Mouse (Mus musculus) neutrophil, adult 65 days (primary cell): Measurements from ENCODE around the gene Rcn3. TPM values are rescaled to one million over a fixed set of nuclear protein-coding genes. Genes with fewer than 3 reads are reported as not detected.

ENCODE experiments used
- total RNA-seq: library from RNA; stranded (reverse); gene quantifications from 2 replicates; pipeline ENCODE4 v1.2.4, GENCODE M21; 2023

Gene Rcn3
- 2.6 and 3.0 TPM in 2 replicates for total RNA-seq

GRCm38 (mm10) chr7:45092048-45092447, at the start of gene Rcn3:
Gene Rcn3, minus strand, starts transcription at chr7:45092221.

GRCm38 (mm10) chr7:45135993-45136567, 44.1 kb upstream of the Rcn3 start, which contains the start of the genes Gm45713 and Flt3l:
Gene Gm45713, minus strand, starts transcription at chr7:45136231.
Gene Flt3l, minus strand, starts transcription at chr7:45136432.

GRCm38 (mm10) chr7:45128624-45129246, 36.7 kb upstream of the Rcn3 start, which contains the start of gene Rpl13a:
Gene Rpl13a, minus strand, starts transcription at chr7:45128761.

GRCm38 (mm10) chr7:45124224-45125143, 32.5 kb upstream of the Rcn3 start, which contains the start of gene Rps11:
Gene Rps11, minus strand, starts transcription at chr7:45124439.

GRCm38 (mm10) chr7:45103652-45104180, 11.7 kb upstream of the Rcn3 start, which contains the start of gene Fcgrt:
Gene Fcgrt, minus strand, starts transcription at chr7:45103851.

GRCm38 (mm10) chr7:45062239-45062835, 29.7 kb downstream of the Rcn3 start, which contains the start of the genes Nosip and Prrg2:
Gene Nosip, plus strand, starts transcription at chr7:45062429.
Gene Prrg2, minus strand, starts transcription at chr7:45062677.

GRCm38 (mm10) chr7:45052862-45053116, 39.2 kb downstream of the Rcn3 start, which contains the start of gene Prr12:
Gene Prr12, minus strand, starts transcription at chr7:45052881.

Other genes starting within 250 kb of the Rcn3 start
- gene Akt1s1, start 243.2 kb downstream of the Rcn3 start, total RNA-seq, result 13.8 and 19.9 TPM in 2 replicates
- 69.2 and 85.6 TPM in 2 replicates for gene Tbc1d17, start 243.1 kb downstream of the Rcn3 start, total RNA-seq
- 520 and 612 TPM in 2 replicates for gene Pnkp, start 235.1 kb downstream of the Rcn3 start, total RNA-seq
- 29.4 and 29.6 TPM in 2 replicates for gene Ptov1, start 222.4 kb downstream of the Rcn3 start, total RNA-seq
- gene Med25, start 199.5 kb downstream of the Rcn3 start, total RNA-seq, result 31.2 and 33.7 TPM in 2 replicates
- 3.1 and 3.2 TPM in 2 replicates for gene Fuz, start 196.1 kb downstream of the Rcn3 start, total RNA-seq
- gene Ap2a1, start 162.7 kb downstream of the Rcn3 start, total RNA-seq, result 64.6 and 68.6 TPM in 2 replicates
- not detected in 2 replicates for gene Tsks, start 149.0 kb downstream of the Rcn3 start, total RNA-seq
- gene Cpt1c, start 117.4 kb downstream of the Rcn3 start, total RNA-seq, result 0.23 and 1.3 TPM in 2 replicates
- gene Prmt1, start 105.7 kb downstream of the Rcn3 start, total RNA-seq, result 48.5 and 57.0 TPM in 2 replicates
- gene Irf3, start 94.6 kb downstream of the Rcn3 start, total RNA-seq, result 44.5 and 55.1 TPM in 2 replicates
- 7.3 and 7.9 TPM in 2 replicates for gene Bcl2l12, start 93.5 kb downstream of the Rcn3 start, total RNA-seq
- 59.4 and 75.8 TPM in 2 replicates for gene Scaf1, start 75.9 kb downstream of the Rcn3 start, total RNA-seq
- 7.6 and 7.8 TPM in 2 replicates for gene Rras, start 74.3 kb downstream of the Rcn3 start, total RNA-seq
- gene Prr12, start 39.3 kb downstream of the Rcn3 start, total RNA-seq, result 15.9 and 19.2 TPM in 2 replicates
- gene Nosip, start 29.8 kb downstream of the Rcn3 start, total RNA-seq, result 32.5 and 35.9 TPM in 2 replicates
- 15.3 and 20.8 TPM in 2 replicates for gene Prrg2, start 29.5 kb downstream of the Rcn3 start, total RNA-seq
- 11.5 and 11.6 TPM in 2 replicates for gene Fcgrt, start 11.6 kb upstream of the Rcn3 start, total RNA-seq
- 561 and 713 TPM in 2 replicates for gene Rps11, start 32.2 kb upstream of the Rcn3 start, total RNA-seq
- 790 and 900 TPM in 2 replicates for gene Rpl13a, start 36.5 kb upstream of the Rcn3 start, total RNA-seq
- gene Gm45713, start 44.0 kb upstream of the Rcn3 start, total RNA-seq, result not detected in 2 replicates
- gene Flt3l, start 44.2 kb upstream of the Rcn3 start, total RNA-seq, result 22.0 and 23.2 TPM in 2 replicates
- 41.1 and 44.5 TPM in 2 replicates for gene Pih1d1, start 62.1 kb upstream of the Rcn3 start, total RNA-seq
- gene Aldh16a1, start 62.4 kb upstream of the Rcn3 start, total RNA-seq, result 77.5 and 91.9 TPM in 2 replicates
- gene Slc17a7, start 71.7 kb upstream of the Rcn3 start, total RNA-seq, result 0.23 TPM in 1 of 2 replicates, not detected in the other
- gene Gfy, start 87.3 kb upstream of the Rcn3 start, total RNA-seq, result not detected in 2 replicates
- gene Pth2, start 88.8 kb upstream of the Rcn3 start, total RNA-seq, result not detected in 2 replicates
- not detected in 2 replicates for gene Ccdc155, start 112.7 kb upstream of the Rcn3 start, total RNA-seq
- gene Dkkl1, start 119.9 kb upstream of the Rcn3 start, total RNA-seq, result not detected in 2 replicates
- not detected in 2 replicates for gene Tead2, start 123.5 kb upstream of the Rcn3 start, total RNA-seq
- 347 and 367 TPM in 2 replicates for gene Cd37, start 146.9 kb upstream of the Rcn3 start, total RNA-seq
- gene Slc6a16, start 148.9 kb upstream of the Rcn3 start, total RNA-seq, result 1.2 and 1.3 TPM in 2 replicates
- not detected in 2 replicates for gene Slc6a21, start 185.3 kb upstream of the Rcn3 start, total RNA-seq
- 3.6 and 5.2 TPM in 2 replicates for gene Trpm4, start 241.6 kb upstream of the Rcn3 start, total RNA-seq
- not detected in 2 replicates for gene Hrc, start 243.1 kb upstream of the Rcn3 start, total RNA-seq